Mouse (Mus musculus) heart, embryonic 10.5 days (tissue): Measurements from ENCODE around the gene Hspb2. TPM values are rescaled to one million over a fixed set of nuclear protein-coding genes. Genes with fewer than 3 reads are reported as not detected.

Source experiments
- DNase-seq: peaks from one replicate; pipeline ENCODE4 v3.0.0-alpha.2; 2017; ENCODE audit warnings: low spot score
- H3K27ac ChIP-seq: fragments of 300-500 bp; sonication (generic); 2 replicates; pipeline ENCODE4 v1.5.1; 2016; ENCODE audit warnings: mild to moderate bottlenecking
- H3K27me3 ChIP-seq: fragments of 300-500 bp; sonication (generic); 2 replicates; pipeline ENCODE4 v1.6.1; 2016; ENCODE audit warnings: mild to moderate bottlenecking; ENCODE audit not compliant: poor library complexity, insufficient read depth, severe bottlenecking
- H3K36me3 ChIP-seq: fragments of 300-500 bp; sonication (generic); 2 replicates; pipeline ENCODE4 v1.6.1; 2016; ENCODE audit warnings: mild to moderate bottlenecking, moderate library complexity
- H3K4me1 ChIP-seq: fragments of 300-500 bp; sonication (generic); 2 replicates; pipeline ENCODE4 v1.6.1; 2016; ENCODE audit warnings: mild to moderate bottlenecking
- H3K4me3 ChIP-seq: fragments of 300-500 bp; sonication (generic); 2 replicates; pipeline ENCODE4 v1.5.1; 2016; ENCODE audit warnings: mild to moderate bottlenecking, moderate library complexity
- H3K9me3 ChIP-seq: fragments of 300-500 bp; sonication (generic); 2 replicates; pipeline ENCODE4 v1.6.1; 2016; ENCODE audit warnings: mild to moderate bottlenecking, moderate library complexity
- WGBS: fragments of 180-500 bp; shearing (Covaris S2); methylation state at CpG from one replicate; pipeline ENCODE4 v1.1.7; 2016; 5-methylcytosine and 5-hydroxymethylcytosine counted together
- polyA plus RNA-seq: library from polyadenylated mRNA; unstranded; fragments of >200 nt; fragmentation: Nextera tagmentation; extraction: Ambion mirVana; gene quantifications from 2 replicates; pipeline ENCODE4 v1.2.1, GENCODE M21; 2016

The Hspb2 gene
- polyA plus RNA-seq, 1 experiment from 2014 or later = 227 TPM

DNA sequence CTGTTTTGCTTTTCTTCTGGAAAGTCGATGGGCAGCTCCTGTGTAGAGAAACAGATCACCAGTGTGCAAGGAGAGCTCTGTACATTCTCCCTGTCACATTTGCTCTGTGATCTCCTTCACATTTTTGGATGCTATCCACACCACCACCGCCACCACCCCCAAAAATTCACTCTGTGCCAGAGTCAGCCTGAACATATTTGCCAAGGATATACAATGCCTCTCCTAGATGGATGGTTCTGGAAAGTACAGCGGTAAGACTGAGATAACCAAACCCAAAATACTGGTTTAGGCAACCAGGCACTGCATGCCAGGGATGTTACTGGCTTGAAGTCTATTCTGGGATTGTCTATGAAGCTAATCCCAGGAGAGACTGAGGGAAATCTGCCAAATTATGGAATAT lies 9.9 kb downstream of the Hspb2 start:
- WGBS = 82% methylated on average over 3 of the region's 3 CpGs
- no peaks in the 10 kb centered on the region for H3K27me3 ChIP-seq
- H3K27ac ChIP-seq = no peak overlapping the region
- peaks cover 27% of the 10 kb centered on the region for H3K4me1 ChIP-seq
- DNase-seq = no peak
- no peaks in the 10 kb centered on the region for H3K9me3 ChIP-seq
- H3K36me3 ChIP-seq = 0 out of 2 replicates have a peak, but pooled peaks cover 3% of the 10 kb centered on the region
- H3K4me3 ChIP-seq = no peak overlapping the region

DNA sequence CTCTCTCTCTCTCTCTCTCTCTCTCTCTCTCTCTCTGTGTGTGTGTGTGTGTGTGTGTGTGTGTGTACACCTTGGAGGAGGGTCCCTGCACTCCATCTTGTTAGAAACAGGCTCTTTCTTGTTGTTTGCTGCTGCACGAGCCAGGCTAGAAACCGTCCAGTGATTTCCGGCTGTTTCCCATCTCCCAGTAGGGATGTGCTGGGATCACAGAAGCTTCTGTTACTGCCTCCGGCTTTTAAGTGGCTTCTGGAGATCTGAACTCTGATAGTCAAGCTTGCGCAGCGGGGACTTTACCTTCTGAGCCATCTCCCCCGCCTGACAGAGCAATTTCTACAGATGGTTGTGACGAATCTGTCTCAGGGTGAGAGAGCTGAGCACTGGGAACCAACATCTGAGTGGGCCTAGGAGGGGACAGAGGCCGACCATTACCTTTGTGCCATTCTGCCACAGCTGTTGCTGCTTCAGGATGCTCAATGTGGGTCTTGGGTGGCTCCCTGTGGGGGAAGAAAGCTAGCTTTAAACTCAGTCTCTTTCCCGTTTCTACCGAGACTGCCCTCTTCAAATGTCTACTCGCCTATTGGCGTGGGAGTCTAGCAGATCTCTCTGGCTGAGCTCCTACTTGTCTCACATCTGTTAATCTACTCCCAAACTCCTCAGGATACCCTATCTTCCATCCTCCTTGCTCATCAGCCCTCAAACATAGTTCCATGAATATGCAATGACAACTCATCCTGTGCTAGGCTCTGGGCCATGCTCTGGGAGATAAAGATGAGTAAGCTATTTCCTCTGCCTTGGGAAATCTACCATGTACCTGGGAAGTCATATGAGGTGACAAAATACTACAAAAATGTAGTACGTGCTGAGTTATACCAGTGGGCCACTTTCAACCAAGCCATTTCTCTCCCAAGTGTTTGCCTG lies 11.0 kb downstream of the Hspb2 start:
- no peaks in the 10 kb centered on the region for H3K27me3 ChIP-seq
- H3K4me1 ChIP-seq = peaks cover 19% of the 10 kb centered on the region
- H3K27ac ChIP-seq = no peak overlapping the region
- H3K36me3 ChIP-seq = 0 out of 2 replicates have a peak, but pooled peaks cover 3% of the 10 kb centered on the region
- no peak for DNase-seq
- H3K4me3 ChIP-seq = no peak overlapping the region
- H3K9me3 ChIP-seq = no peaks in the 10 kb centered on the region
- 78% methylated on average over 14 of the region's 14 CpGs for WGBS

DNA sequence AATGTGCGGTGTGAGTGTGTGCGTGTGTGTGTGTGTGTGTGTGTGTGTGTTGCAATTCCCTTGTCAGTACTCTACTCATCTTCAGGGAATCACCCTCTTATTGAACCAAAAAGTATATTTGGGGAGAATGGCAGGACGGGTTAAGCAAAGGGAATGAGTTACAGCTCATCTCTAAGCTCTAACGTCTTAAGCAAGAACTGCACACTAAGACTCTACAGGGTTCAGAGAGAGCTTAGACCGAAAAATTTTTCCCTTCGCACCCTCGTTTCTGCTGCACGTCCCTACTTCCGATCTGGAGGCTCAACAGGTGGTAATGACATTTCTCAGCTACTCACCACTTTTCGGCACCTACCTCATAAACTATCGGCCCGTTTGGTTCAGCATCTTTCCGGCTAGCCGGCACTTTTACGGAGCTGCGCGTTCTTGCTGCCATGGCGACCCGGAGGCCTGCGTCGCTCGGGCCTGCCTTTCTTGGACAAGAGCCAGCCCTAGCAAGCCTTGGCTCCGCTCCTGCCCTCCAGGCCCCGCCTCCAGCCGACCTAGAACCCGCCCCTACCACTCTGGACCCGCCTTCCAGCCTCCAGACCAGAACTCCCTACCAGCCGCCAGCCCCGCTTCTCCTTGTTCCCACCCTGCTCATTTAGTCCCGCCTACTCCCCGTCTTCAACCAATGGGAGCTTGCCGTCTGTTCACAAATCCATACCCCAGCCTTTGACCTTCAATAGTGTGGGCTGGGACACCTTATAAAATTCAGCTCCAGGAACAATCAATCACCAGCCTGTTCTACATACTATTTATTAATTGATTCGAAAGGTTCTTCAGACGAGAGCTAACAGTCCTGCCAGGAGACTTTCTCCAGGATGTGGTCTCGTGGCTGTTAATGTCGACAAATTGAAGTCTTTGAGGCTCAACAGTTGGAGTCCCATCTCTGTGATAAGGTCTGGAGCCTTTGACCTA lies 13.0 kb downstream of the Hspb2 start, which contains the start of gene Dixdc1:
TSS of gene Dixdc1 (minus strand) at position 604 of the 957 bp plus-strand sequence.
- no peaks in the 10 kb centered on the region for H3K27me3 ChIP-seq
- H3K4me3 ChIP-seq = peak within 1 kb of the TSS; percentile 57
- H3K36me3 ChIP-seq = 0 out of 2 replicates have a peak, but pooled peaks cover 3% of the 10 kb centered on the region
- peaks cover 17% of the 10 kb centered on the region for H3K4me1 ChIP-seq
- peak within 1 kb of the TSS; percentile 72; the same call in 1 of the 2 replicates for H3K27ac ChIP-seq
- 11% methylated on average over 36 of the region's 36 CpGs for WGBS
- DNase-seq = peak; percentile 99
- no peaks in the 10 kb centered on the region for H3K9me3 ChIP-seq

DNA sequence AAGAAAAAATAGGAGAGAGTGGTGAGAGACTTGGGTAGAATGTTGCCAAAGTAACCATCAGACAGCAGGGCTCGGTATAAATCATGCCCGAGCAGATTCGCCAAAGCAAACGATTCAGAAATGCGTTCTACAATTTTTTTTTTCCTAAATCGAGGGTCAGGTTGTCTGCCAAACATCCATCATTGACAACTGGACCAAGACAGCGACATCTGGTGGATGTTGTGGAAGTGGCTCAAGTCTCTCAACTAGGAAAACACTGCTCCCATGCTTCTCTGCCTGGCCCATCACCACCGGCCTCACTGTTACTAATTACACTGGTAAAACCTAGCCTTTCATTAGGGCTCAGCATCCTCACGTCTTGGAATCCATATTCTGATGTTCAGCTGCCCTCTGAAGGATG lies 17.2 kb downstream of the Hspb2 start:
- WGBS = 10% methylated on average over 9 of the region's 9 CpGs
- DNase-seq = no peak
- H3K9me3 ChIP-seq = no peaks in the 10 kb centered on the region
- no peaks in the 10 kb centered on the region for H3K27me3 ChIP-seq
- peaks cover 24% of the 10 kb centered on the region for H3K4me1 ChIP-seq
- no peak overlapping the region for H3K4me3 ChIP-seq
- H3K36me3 ChIP-seq = no peaks in the 10 kb centered on the region
- no peak overlapping the region for H3K27ac ChIP-seq

DNA sequence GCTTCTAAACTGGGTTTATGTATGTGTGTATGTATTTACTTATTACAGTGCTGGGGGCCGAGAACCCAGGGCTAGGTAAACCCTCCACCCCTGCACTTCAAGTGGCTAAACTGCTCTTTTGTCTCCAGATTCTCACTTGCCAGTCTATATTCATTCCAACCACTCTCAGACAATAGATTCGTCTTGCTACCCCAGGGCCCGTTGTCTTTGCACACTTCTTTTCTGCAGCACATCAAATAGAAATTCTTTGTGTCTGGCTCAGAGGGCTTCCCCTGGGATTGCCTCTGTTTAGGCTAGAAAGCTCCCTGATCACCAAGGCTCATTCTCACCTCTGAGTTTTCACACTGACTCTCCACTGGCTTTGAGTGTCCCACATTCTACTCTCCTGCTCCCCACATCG lies 19.6 kb downstream of the Hspb2 start:
- Histone ChIP-seq H3K36me3 (no peaks in the 10 kb centered on the region), H3K9me3 (no peaks in the 10 kb centered on the region), H3K4me3 (no peak overlapping the region), H3K27ac (no peak overlapping the region), H3K27me3 (no peaks in the 10 kb centered on the region), H3K4me1 (peaks cover 27% of the 10 kb centered on the region)
- WGBS = 36% methylated on average over 4 of the region's 4 CpGs
- no peak for DNase-seq

DNA sequence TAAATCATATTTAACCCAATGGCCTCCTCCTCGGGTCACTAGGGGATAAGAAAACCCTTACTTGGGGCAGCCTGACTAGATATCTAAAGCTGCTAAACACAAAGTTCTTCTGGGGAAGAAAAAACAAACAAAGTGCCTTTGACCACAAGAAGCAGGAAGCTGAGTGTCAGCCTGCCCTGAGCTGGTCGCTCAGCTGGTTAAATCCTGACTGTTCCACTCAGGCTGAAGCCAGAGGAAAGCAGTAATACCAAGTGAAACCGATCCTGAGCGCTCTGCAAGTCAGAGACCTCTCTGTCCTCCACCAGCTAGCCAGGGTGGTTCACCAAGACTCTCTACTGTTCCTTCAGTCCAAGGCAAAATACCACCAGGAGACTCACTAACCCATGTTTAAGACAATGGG lies 22.6 kb downstream of the Hspb2 start:
- H3K36me3 ChIP-seq = no peaks in the 10 kb centered on the region
- no peak for DNase-seq
- H3K27ac ChIP-seq = no peak overlapping the region
- H3K4me1 ChIP-seq = peaks cover 51% of the 10 kb centered on the region
- no peaks in the 10 kb centered on the region for H3K27me3 ChIP-seq
- H3K9me3 ChIP-seq = no peaks in the 10 kb centered on the region
- WGBS = 35% methylated on average over 4 of the region's 4 CpGs
- H3K4me3 ChIP-seq = no peak overlapping the region

DNA sequence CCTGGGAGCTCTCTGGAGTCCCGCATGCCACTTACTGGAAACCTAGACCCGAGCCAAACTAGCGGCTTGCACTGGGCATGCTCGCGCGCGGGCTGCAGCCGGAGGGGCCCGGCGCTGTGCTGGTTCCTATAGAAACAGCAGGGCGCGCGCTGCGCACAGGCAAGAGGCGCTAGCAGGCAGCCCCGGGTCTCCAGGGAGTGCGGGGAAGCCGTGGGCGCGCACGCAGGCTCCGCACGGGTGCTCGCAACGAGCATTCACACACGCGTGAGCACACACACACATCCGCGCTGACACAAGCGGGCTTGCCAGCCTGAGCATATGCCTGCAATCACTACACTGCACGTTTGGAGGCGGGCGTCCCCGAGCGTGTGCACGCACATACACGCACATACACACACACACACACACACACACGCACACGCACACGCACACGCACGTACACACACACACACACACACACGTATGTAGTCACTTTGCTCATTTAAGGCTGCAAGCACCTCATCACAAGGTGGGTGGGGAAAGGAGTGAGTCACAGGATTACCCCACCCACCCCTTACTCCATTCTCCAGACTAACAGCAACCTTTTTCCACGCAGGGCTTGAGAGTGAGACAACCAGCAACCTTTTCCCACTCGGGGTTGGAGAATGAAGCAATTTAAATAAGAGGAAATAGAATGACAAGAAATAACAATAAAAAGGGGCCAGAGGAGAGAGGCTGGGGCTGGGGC lies 24.1 kb downstream of the Hspb2 start:
- under 1% methylated on average over 45 of the region's 45 CpGs for WGBS
- Histone ChIP-seq H3K27me3 (no peaks in the 10 kb centered on the region), H3K4me3 (peak overlapping the region; percentile 75), H3K36me3 (no peaks in the 10 kb centered on the region), H3K27ac (peak overlapping the region; percentile 89), H3K4me1 (peaks cover 61% of the 10 kb centered on the region), H3K9me3 (no peaks in the 10 kb centered on the region)
- peak; percentile 91 for DNase-seq

DNA sequence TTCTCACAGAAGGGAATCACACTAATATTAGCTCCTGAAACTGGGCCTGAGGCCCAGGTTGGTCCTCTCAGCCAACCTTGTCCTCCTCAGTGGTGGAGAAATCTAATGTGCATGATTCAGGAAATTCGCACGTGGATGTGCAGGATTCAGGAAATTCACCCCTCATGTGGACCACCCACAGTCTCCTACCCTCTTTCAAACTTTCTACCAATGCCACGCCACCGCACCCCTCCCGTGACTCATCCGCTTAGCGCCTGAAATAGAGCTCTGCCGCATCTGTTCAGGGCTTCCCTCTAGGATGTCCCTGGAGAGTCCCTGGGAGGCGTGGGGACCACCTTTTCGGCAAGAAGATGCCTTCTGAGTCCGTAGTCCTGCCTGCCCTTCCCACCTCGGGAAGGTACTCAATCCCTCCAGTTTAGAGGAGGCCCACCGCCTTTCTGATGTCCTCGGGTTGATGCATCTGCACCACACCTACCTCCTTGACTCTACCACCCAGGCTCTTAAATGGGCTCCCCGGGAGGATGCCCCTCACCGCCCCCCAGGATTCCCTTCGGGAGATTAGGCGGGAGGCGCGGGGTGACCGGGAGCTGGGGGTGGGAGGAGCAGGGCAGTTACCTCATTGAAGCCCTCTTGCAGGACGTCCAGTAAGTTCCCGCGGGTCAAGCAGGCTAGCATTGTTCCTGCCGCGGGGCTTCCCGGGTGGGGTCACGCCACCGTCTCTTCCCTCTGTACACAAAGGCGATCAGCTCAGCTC lies 24.8 kb downstream of the Hspb2 start:
- Histone ChIP-seq H3K4me1 (peaks cover 59% of the 10 kb centered on the region), H3K27me3 (no peaks in the 10 kb centered on the region), H3K27ac (peak overlapping the region; percentile 89), H3K9me3 (no peaks in the 10 kb centered on the region), H3K36me3 (no peaks in the 10 kb centered on the region), H3K4me3 (peak overlapping the region; percentile 75)
- WGBS = 6% methylated on average over 30 of the region's 30 CpGs
- no peak for DNase-seq

DNA sequence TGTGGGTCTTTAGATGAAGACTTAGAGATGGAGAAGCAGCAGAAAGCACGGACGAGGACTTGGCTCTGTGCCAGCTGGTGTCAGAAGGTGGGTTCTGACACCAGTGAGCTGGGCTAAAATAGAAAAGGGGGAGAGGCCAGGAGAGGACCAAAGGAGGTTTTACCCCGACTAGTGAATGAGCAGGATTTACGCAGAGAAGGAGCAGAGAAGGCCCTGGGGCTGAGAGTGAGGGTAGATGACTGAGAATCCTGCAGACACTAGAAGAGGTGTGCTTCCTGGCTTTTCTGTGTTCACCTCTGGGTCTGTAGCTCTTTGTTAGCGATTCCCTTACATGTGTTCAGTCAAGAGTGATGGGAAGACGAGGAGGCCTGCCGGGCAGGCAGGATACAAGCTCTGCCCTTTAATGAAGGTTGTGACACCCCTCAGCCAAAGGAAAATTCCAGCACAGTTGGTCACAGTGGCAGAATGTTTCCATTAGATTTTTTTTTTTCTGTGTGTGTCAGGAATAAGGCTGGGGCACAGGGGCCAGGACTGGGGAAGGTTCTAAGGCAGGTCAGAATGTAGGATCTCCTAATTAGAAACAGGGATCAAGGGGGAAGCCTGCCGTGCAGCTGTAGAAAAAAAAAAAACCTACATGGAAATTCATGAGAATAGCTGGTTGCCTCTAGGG lies 26.1 kb downstream of the Hspb2 start:
- Histone ChIP-seq H3K27ac (peak overlapping the region; percentile 89), H3K4me3 (peak overlapping the region; percentile 0; the same call in 1 of the 2 replicates), H3K36me3 (no peaks in the 10 kb centered on the region), H3K27me3 (no peaks in the 10 kb centered on the region), H3K4me1 (peaks cover 62% of the 10 kb centered on the region), H3K9me3 (no peaks in the 10 kb centered on the region)
- WGBS = 49% methylated on average over 8 of the region's 8 CpGs
- DNase-seq = no peak

DNA sequence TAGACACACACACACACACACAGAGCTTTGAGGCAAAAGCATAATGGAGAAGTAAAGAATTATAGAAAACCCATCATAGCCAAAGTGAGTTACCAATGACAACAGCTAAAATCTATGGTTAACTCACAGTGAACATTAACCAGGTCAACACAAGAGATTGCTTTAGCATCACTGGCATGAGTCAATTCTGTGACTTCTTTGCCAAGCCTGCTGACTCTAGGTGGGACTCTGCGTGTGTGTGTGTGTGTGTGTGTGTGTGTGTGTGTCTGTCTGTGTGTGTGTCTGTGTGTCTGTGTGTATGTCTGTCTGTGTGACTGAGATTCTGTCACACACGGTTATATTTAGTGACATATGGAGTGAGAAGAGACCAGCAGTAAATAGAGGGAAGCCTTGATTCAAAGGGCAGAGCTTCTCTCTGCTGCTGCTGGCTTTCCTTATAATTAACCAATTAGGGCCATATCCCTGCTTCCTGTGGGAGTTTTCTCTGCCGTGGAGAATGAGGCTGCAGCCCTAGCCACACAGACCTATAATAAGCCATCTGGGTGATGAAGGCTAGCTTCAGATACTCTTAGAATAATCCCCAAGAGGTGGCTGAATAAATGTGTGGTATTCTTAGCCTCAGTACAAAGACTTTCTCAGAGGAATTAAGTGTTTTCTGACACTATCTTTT lies 27.4 kb downstream of the Hspb2 start:
- H3K4me1 ChIP-seq = peaks cover 58% of the 10 kb centered on the region
- no peaks in the 10 kb centered on the region for H3K9me3 ChIP-seq
- peak overlapping the region; percentile 44; the same call in 1 of the 2 replicates for H3K27ac ChIP-seq
- H3K27me3 ChIP-seq = no peaks in the 10 kb centered on the region
- DNase-seq = no peak
- H3K36me3 ChIP-seq = no peaks in the 10 kb centered on the region
- no peak overlapping the region for H3K4me3 ChIP-seq
- 55% methylated on average over 3 of the region's 3 CpGs for WGBS

DNA sequence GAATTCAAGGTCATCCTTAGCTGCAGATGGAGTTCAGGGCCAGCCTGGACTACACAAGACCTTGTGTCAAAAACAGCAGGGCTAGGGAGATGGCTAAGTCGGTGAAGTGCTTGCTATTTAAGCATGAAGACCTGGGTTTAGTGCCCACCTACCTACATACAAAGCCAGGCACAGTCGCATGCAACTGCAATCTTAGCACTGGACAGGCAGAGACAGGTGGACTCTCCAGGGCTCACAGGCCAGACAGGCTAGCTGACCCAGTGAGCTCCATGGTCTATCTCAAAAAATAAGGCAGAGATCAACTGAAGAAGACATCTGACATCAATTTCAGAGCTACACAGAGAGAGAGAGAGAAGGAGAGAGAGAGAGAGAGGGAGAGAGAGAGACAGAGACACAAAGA lies 28.0 kb downstream of the Hspb2 start:
- Histone ChIP-seq H3K4me3 (no peak overlapping the region), H3K27ac (peak overlapping the region; percentile 44; the same call in 1 of the 2 replicates), H3K9me3 (no peaks in the 10 kb centered on the region), H3K4me1 (peaks cover 57% of the 10 kb centered on the region), H3K27me3 (no peaks in the 10 kb centered on the region), H3K36me3 (no peaks in the 10 kb centered on the region)
- WGBS = 83% methylated on average over 2 of the region's 2 CpGs
- no peak for DNase-seq
